Mouse (Mus musculus): ENCODE data around the gene Olfr1295. TPM values are rescaled to one million over a fixed set of nuclear protein-coding genes. Genes with fewer than 3 reads are reported as not detected.

Gene Olfr1295
- not detected for total RNA-seq (2021)

DNA sequence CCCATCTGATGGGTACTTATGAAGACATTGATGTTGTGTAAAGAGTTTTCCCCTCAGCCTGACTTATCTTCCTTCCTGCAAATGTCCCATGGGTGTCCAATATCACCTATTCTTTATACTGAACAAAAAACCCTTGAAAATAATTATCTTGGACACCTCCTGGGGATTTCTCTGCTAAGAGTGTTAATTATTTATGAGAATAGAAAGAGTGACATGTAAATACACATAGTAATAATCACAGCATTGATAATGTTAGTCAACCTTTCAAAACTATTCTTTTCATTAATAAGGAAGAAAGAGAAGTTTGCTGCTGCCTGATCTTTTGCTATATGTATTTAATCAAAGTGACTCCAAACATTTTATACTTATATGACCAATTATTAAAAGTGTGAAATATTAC lies at the start of gene Olfr1295:
Gene Olfr1295, minus strand, starts transcription at position 101 of the 400 bp plus-strand sequence.
- intact Hi-C loops (cut with DNase I), result no loop called here
- no peak for DNase-seq

DNA sequence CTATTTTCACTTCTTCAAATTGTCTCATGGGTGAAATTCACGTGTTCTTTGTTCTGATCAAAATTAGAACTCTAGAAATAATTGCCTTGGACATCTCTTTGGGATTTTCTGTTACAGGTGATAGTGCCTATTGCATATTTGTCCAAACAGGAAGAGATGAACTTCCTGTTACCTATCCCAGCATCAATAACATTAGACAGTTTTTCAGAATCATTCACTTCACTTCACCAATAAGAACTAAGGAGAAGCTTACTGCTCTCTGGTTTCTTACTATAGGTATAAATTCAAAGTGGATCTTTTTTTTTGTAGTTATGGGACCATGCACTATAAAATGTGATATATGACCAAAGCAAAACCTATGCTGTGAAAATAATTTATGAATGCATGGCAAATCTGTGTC lies 29.3 kb downstream of the Olfr1295 start, which contains the start of gene Olfr1294:
Gene Olfr1294, minus strand, starts transcription at position 101 of the 400 bp plus-strand sequence.
- intact Hi-C loops (cut with DNase I), result no loop called here
- no peak for DNase-seq

DNA sequence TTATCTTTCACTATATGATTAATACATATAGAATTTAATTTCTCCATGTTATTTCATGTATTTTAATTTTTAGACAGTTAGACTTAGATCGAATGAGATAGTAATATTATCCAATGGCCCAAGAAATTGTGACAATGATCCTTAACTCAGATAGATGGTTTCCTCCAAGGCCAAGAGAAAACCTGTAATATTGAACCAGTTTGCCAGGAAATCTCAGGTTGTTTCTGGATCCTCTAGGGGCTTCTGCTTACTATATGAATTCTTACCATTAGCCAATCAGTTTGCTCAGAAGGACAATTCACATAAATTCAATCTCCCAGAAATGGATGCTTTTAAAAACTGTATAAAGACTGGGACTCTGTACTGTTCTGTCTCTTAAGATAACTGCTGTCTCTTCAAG lies 44.6 kb downstream of the Olfr1295 start, which contains the start of gene Olfr1293-ps:
Gene Olfr1293-ps, plus strand, starts transcription at position 301 of the 400 bp plus-strand sequence.
- intact Hi-C loops (cut with DNase I), result no loop called here
- no peak for DNase-seq

DNA sequence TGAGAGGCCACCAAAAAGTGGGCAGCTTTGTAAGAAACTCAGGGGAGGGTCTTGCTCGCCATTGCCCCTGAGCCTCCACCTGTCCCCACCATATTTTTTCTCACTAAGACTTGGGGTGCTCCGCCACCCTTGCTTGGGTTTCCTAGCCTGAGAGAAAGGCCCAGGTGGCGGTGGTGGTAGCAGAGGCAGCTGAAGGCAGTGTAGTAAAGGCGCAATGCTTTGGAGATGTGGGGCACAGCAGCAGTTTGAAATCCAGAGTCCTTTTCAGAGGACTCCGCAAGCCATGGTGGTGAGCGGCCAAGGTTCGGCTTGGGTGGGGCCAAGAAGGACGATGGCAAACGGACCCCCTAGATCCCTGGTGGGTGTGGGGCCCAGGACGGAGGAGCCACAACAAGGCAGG lies 52.0 kb downstream of the Olfr1295 start:
- intact Hi-C loops (cut with DNase I), result no loop called here
- DNase-seq, result no peak

Other genes with a start within 250 kb of the Olfr1295 start
- not detected for gene Olfr1281, start 243.2 kb downstream of the Olfr1295 start, total RNA-seq (2021)
- gene Olfr1282, start 233.6 kb downstream of the Olfr1295 start, total RNA-seq (2021), result not detected
- not detected for gene Olfr1283, start 202.9 kb downstream of the Olfr1295 start, total RNA-seq (2021)
- not detected for gene Olfr1284, start 194.2 kb downstream of the Olfr1295 start, total RNA-seq (2021)
- gene Olfr1286, start 146.6 kb downstream of the Olfr1295 start, total RNA-seq (2021), result not detected
- gene Olfr1287, start 120.5 kb downstream of the Olfr1295 start, total RNA-seq (2021), result not detected
- not detected for gene Olfr1288, start 95.6 kb downstream of the Olfr1295 start, total RNA-seq (2021)
- gene Olfr1289, start 88.9 kb downstream of the Olfr1295 start, total RNA-seq (2021), result not detected
- not detected for gene Olfr1290, start 75.9 kb downstream of the Olfr1295 start, total RNA-seq (2021)
- gene Olfr1291-ps1, start 72.5 kb downstream of the Olfr1295 start, total RNA-seq (2021), result not detected
- gene Olfr1293-ps, start 44.5 kb downstream of the Olfr1295 start, total RNA-seq (2021), result not detected
- not detected for gene Olfr1294, start 29.4 kb downstream of the Olfr1295 start, total RNA-seq (2021)
- not detected for gene Olfr1297, start 56.8 kb upstream of the Olfr1295 start, total RNA-seq (2021)
- gene Olfr1298, start 79.5 kb upstream of the Olfr1295 start, total RNA-seq (2021), result not detected
- gene Olfr1299, start 91.7 kb upstream of the Olfr1295 start, total RNA-seq (2021), result not detected
- gene Olfr1301, start 181.3 kb upstream of the Olfr1295 start, total RNA-seq (2021), result not detected
- not detected for gene Olfr1302, start 207.7 kb upstream of the Olfr1295 start, total RNA-seq (2021)